ENCODE assay signal across 28 mouse cellular contexts in genomic region chr3:51323006-51323405, GRCm38 (mm10).
"Had no signal": no experiment of that assay in that cellular context is flagged by ENCODE, and none has a peak within 500 bp of the region (broad histone marks: within the 10 kb centered on the region; RNA-seq: fewer than 3 reads in every experiment).

No protein-coding gene starts in this region.

- DNase-seq: left cerebral cortex, postnatal 4 days; liver; liver, embryonic 13.5 days; liver, postnatal 0 days; lung, adult 18-20 months; lung, adult 2 months; lung, embryonic 14.5 days; lung, postnatal 10 days; lung, postnatal 14 days; lung, postnatal 36 days; lung, postnatal 4 days; midbrain, embryonic 14.5 days had no signal

- H3K9me3 ChIP-seq: limb, embryonic 10.5 days; limb, embryonic 12.5 days; limb, embryonic 13.5 days; limb, embryonic 15.5 days; liver, embryonic 15.5 days; lung, embryonic 15.5 days; megakaryocyte, embryonic 14.5 days; midbrain, embryonic 15.5 days had no signal

- H3K27me3 ChIP-seq: limb, embryonic 12.5 days; limb, embryonic 13.5 days; limb, embryonic 15.5 days; liver, embryonic 12.5 days; liver, embryonic 13.5 days; liver, embryonic 15.5 days; lung, embryonic 15.5 days; megakaryocyte, embryonic 14.5 days; midbrain, embryonic 12.5 days; midbrain, embryonic 13.5 days; midbrain, embryonic 15.5 days; neural tube, embryonic 12.5 days had no signal

- H3K4me3 ChIP-seq: limb, embryonic 10.5 days; limb, embryonic 12.5 days; limb, embryonic 13.5 days; limb, embryonic 15.5 days; liver, embryonic 12.5 days; liver, embryonic 13.5 days; liver, embryonic 15.5 days; lung, embryonic 15.5 days; megakaryocyte, embryonic 14.5 days; midbrain, embryonic 10.5 days; midbrain, embryonic 12.5 days; midbrain, embryonic 13.5 days; midbrain, embryonic 15.5 days; myocyte; neural tube, embryonic 12.5 days had no signal

- H3K27ac ChIP-seq: limb, embryonic 10.5 days; limb, embryonic 12.5 days; limb, embryonic 13.5 days; limb, embryonic 15.5 days; liver, embryonic 12.5 days; liver, embryonic 13.5 days; liver, embryonic 14.5 days; liver, embryonic 15.5 days; lung, embryonic 15.5 days; macrophage; midbrain, embryonic 10.5 days; midbrain, embryonic 12.5 days; midbrain, embryonic 13.5 days; midbrain, embryonic 15.5 days; neural tube, embryonic 12.5 days had no signal

- H3K4me1 ChIP-seq: limb, embryonic 10.5 days; limb, embryonic 12.5 days; liver, embryonic 12.5 days; liver, embryonic 13.5 days; midbrain, embryonic 10.5 days; midbrain, embryonic 12.5 days; midbrain, embryonic 13.5 days; midbrain, embryonic 15.5 days; neural tube, embryonic 12.5 days had no signal
